Mouse (Mus musculus): ENCODE measurements around the gene Ncl. TPM values are rescaled to one million over a fixed set of nuclear protein-coding genes. Genes with fewer than 3 reads are reported as not detected.

Gene Ncl
- polyA plus RNA-seq, 1 experiment from 2014 or later, result 467 TPM

DNA sequence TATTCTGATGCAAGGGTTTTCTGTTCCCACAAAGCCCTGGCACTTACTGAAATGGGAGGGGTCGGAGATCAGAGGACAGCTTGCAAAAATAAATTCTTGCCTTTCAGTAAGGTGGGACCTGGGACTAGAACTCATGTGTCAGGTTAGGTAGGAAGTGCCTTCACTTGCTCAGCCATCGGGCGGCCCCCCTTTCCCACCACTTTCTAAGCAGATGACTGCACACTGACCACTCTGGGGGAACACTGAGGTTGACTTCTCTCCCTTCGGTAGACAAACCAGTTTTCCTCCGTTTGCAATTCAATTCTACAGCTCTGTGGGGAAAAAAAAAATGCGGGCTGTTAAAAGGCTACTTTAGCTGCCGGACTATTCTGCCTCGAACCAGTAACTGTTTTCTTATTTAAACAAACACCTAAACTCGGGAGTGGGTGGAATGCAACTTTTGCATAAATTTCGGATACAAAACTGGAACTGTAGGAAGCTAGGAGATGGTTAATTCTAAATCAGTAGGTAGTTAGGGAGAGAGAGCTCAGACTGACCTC is 47.7 kb downstream of the Ncl start:
- Histone ChIP-seq H3K4me1 (replicated peaks) (peaks cover 15% of the 10 kb centered on the region), H3K4me3 (replicated peaks) (no peak overlapping the region), H3K36me3 (no peaks in the 10 kb centered on the region), H3K27me3 (peaks cover 17% of the 10 kb centered on the region; the same call in 1 of the 2 replicates), H3K4me2 (no peak overlapping the region), H3K9me3 (no peaks in the 10 kb centered on the region), H3K27ac (no peak overlapping the region), H3K9ac (replicated peaks) (no peak overlapping the region)
- 30% methylated on average over 10 of the region's 10 CpGs for WGBS
- ATAC-seq (ENCODE audit: insufficient number of reproducible peaks, insufficient read depth, low FRiP score, low TSS enrichment, low read depth), result no peak

DNA sequence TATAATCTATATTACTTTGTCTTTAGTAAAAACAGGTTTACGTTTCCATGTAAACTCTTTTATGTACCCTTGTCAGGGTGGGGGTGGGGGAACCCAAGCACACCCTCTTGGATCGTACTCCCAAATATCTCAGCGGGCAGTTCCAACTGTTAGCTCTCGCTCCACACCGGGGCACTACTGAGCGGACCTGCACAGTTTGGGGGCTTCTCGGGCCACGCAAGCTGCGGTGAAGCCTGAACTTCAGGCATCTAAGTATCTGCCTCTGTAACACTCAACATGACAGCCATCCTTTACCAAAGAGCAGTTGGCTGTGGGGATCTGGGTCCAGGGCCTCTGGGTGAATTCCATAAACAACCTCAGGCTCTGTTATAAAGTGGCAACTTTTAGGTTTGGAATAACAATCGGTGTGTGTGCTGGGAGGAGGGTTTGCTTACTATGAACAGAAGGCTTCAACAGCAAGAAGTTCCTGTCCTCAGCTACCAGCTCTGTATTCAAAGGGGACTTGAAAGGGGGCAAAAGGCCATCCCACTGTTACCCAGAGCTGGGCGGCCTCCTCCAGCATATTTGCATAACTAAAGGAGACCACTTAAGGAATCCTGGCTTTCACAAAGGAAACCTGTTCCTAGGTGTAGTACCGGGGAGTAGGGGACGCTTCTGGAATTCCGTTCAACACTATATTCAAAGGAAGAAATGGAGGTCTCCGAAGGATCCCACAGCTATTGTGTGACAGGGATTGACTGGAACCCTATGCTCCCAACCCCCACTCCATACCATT is 48.5 kb downstream of the Ncl start:
- Histone ChIP-seq H3K4me2 (no peak overlapping the region), H3K9me3 (no peaks in the 10 kb centered on the region), H3K4me3 (replicated peaks) (no peak overlapping the region), H3K4me1 (replicated peaks) (peaks cover 15% of the 10 kb centered on the region), H3K9ac (replicated peaks) (no peak overlapping the region), H3K27me3 (peaks cover 26% of the 10 kb centered on the region; the same call in 1 of the 2 replicates), H3K27ac (no peak overlapping the region), H3K36me3 (peaks cover 4% of the 10 kb centered on the region; the same call in 1 of the 2 replicates)
- 30% methylated on average over 15 of the region's 15 CpGs for WGBS
- ATAC-seq (ENCODE audit: insufficient number of reproducible peaks, insufficient read depth, low FRiP score, low TSS enrichment, low read depth), result no peak

DNA sequence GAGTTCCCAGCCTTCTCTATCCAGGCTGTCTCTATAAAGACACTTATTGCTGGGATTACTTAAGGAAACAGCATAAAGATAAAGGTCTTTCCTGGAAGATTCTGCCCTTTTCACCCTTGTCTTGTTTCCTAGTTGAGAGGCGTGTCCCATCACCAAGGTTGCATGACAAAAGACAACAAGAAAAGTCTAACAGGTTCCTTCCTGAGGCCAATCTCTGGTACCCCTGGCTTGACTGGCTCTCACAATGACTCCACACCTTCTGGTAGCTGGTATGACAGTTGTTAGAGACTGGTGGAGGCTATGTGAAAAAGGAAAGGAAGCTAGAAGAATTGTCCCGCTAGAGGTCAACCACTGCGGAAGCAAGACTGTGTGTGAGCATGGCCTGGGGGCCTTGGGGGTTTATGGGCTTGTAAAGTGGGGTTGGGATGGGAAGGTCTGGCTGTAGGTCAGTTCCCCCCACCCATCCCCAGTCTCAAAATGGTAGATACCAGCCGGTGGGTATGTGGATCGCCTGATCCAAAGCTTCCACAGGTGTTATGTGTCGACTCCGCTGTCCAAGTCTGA is 49.8 kb downstream of the Ncl start:
- Histone ChIP-seq H3K36me3 (peaks cover 7% of the 10 kb centered on the region), H3K9ac (replicated peaks) (no peak overlapping the region), H3K4me2 (no peak overlapping the region), H3K27me3 (peaks cover 38% of the 10 kb centered on the region), H3K4me1 (replicated peaks) (peaks cover 15% of the 10 kb centered on the region), H3K4me3 (replicated peaks) (no peak overlapping the region), H3K9me3 (no peaks in the 10 kb centered on the region), H3K27ac (no peak overlapping the region)
- ATAC-seq (ENCODE audit: insufficient number of reproducible peaks, insufficient read depth, low FRiP score, low TSS enrichment, low read depth), result no peak
- 87% methylated on average over 7 of the region's 7 CpGs for WGBS

DNA sequence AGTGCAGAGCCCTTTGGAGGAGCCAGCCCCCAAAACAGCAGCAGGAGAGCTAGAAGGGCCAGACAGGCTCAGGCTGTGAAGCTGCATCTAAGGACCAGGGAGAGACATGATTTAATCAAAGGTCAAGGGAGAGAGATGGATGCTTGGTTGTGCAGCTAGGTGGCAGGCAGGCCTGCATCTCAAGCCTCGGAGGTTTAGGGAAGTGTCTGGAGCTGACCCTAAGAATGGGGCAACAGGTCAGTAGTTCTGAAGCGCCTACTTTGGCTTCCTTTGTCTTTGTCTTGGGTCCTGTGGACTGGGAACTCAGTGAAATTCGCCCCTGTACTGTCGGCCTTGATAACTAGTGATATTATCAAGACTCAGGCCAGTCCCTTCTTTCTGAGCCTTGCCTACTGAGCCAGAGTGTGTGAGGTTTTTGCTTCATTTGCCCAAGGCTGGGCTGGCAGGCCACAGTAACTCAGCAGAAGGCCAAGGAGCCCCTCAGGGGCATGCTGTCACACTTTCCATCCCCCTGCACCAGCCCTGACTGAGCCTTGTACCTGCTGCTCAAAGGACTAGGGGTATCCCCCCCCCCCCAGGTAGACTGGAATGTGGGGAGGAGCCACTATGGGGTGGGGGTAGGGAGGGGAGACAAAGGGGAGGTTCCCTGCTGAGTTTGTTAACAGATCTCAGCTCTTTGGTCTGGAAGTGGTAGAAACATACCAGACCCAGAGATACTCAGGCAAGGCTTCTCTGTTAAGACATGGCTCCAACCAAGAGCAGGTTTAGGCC is 51.1 kb downstream of the Ncl start:
- Histone ChIP-seq H3K36me3 (peaks cover 7% of the 10 kb centered on the region), H3K27ac (0 out of 2 replicates have a peak overlapping the region, but pooled peaks have one; percentile 17), H3K9me3 (no peaks in the 10 kb centered on the region), H3K4me3 (replicated peaks) (no peak overlapping the region), H3K4me2 (no peak overlapping the region), H3K4me1 (replicated peaks) (peaks cover 22% of the 10 kb centered on the region), H3K27me3 (peaks cover 42% of the 10 kb centered on the region), H3K9ac (replicated peaks) (no peak overlapping the region)
- WGBS, result 50% methylated on average over 4 of the region's 4 CpGs
- no peak for ATAC-seq (ENCODE audit: insufficient number of reproducible peaks, insufficient read depth, low FRiP score, low TSS enrichment, low read depth)

DNA sequence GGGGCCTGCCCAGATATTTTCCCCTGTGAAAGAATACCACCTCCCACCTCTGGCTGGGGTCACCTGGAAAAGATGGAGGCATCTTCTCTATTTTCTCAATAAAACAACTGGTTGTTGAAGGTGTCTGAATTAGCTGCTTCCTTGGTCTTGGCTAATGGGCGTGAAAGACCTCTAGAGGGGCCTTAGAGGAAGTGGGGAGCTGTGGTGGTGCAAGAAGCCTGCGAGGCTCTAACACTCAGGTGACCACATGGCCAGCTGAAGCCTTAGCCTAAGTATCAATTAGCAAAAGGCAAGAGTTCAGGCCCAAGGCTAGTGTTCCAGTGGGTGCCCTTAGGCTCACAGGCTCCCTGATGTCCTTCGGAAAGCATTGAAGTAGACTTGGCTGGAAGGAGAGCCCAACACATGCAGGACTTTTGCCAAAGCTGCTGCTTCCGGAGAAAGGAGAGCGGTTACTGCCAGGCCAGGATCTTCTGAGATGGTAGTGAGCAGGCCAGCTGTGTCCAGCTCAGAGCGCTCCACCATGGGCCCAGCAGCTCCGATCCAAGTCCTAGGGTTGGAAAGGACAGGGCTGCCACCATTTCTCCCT is 51.9 kb downstream of the Ncl start:
- H3K4me1 ChIP-seq (replicated peaks), result peaks cover 28% of the 10 kb centered on the region
- WGBS, result 82% methylated on average over 7 of the region's 7 CpGs
- H3K27ac ChIP-seq, result no peak overlapping the region
- H3K4me3 ChIP-seq (replicated peaks), result no peak overlapping the region
- H3K27me3 ChIP-seq, result peaks cover 46% of the 10 kb centered on the region
- peaks cover 7% of the 10 kb centered on the region for H3K36me3 ChIP-seq
- no peak overlapping the region for H3K4me2 ChIP-seq
- no peaks in the 10 kb centered on the region for H3K9me3 ChIP-seq
- ATAC-seq (ENCODE audit: insufficient number of reproducible peaks, insufficient read depth, low FRiP score, low TSS enrichment, low read depth), result no peak
- H3K9ac ChIP-seq (replicated peaks), result no peak overlapping the region

DNA sequence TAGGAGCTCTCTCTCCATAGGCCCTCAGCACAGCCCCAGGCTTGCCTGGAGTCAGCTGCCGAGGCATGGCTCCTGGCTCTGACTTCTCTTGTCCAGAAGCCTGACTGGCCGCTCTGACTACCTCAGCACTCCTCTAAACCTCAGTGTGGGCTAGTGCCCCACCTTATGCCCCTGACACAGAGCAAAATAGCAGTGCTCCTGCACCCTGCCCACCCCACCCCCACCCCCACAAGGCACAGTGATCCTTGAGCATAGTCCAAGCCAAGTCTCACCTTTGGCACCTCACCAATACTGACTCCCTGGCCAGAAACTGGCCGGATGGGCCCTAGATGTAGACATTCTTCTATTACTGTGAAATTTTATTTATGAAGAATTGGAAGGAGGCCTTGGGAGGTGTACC is 52.5 kb downstream of the Ncl start:
- no peak overlapping the region for H3K4me2 ChIP-seq
- H3K4me3 ChIP-seq (replicated peaks), result no peak overlapping the region
- no peak for ATAC-seq (ENCODE audit: insufficient number of reproducible peaks, insufficient read depth, low FRiP score, low TSS enrichment, low read depth)
- H3K9ac ChIP-seq (replicated peaks), result no peak overlapping the region
- H3K27me3 ChIP-seq, result peaks cover 51% of the 10 kb centered on the region
- H3K4me1 ChIP-seq (replicated peaks), result peaks cover 30% of the 10 kb centered on the region
- peaks cover 7% of the 10 kb centered on the region for H3K36me3 ChIP-seq
- H3K27ac ChIP-seq, result no peak overlapping the region
- 92% methylated on average over 3 of the region's 3 CpGs for WGBS
- no peaks in the 10 kb centered on the region for H3K9me3 ChIP-seq

DNA sequence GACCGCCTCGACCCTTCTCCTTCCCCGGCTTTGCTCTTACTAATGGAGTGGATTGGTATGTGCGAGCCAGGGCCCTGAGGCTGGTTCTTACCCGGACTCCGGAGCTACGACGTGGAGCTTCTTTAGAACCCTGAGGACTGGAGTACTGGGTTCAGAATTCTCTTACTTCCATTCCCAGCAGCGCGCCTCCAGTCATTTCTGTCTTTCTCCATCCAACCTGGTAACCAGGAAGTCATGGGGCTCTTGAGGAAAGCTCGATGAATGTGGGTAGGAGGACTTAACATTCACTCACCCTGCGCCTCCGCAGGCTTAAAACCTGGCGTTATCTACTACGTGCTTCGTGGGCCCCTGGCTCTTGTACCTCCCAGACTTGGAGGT is 55.3 kb downstream of the Ncl start:
- Histone ChIP-seq H3K4me1 (replicated peaks) (peaks cover 40% of the 10 kb centered on the region), H3K36me3 (peaks cover 7% of the 10 kb centered on the region), H3K27me3 (peaks cover 61% of the 10 kb centered on the region), H3K4me3 (replicated peaks) (peak overlapping the region; percentile 74), H3K27ac (no peak overlapping the region), H3K4me2 (peak overlapping the region; percentile 96), H3K9me3 (no peaks in the 10 kb centered on the region), H3K9ac (replicated peaks) (peak overlapping the region; percentile 66)
- ATAC-seq (ENCODE audit: insufficient number of reproducible peaks, insufficient read depth, low FRiP score, low TSS enrichment, low read depth), result no peak
- WGBS, result 4% methylated on average over 16 of the region's 16 CpGs

DNA sequence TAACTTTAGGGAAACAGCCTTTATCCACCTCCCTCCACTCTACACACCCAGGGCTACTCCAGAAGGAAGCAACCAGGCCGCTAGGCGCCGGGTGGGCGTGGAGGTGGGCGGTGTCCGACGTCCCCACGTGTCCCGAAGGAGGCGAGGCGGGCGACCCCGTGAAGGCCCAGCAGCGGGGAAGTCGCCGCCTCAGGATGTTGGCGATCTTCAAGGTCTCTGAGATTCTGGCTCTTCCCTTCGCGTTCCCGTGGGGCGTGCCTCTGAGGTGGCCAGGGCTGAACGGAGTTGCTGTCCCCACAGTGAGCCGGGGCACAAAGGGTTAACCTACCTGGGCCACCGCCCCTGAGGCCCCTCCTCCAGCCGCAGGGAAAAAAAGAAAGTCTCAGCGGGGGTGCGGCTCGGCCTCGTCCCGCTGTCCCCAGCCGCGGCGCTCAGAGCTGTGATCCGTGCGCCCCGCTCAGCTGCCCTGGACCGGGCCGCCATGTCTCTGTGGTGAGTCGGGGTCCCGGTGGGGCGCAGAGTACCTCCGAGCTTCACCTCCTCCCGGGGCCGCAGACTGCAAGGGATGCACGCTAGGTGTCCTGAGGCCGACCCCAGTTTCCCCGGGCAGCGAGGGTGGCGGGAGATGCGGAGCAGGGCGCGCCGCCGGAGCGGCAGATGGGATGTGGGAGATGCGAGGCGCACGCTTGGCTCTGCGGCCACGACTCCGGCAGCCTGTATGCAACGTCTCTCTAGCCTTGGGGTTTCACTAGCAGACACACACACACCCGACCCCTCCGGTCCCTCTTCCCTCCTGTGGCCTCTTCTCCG is 55.9 kb downstream of the Ncl start:
- no peak overlapping the region for H3K27ac ChIP-seq
- under 1% methylated on average over 65 of the region's 65 CpGs for WGBS
- peak overlapping the region; percentile 66 for H3K9ac ChIP-seq (replicated peaks)
- no peaks in the 10 kb centered on the region for H3K9me3 ChIP-seq
- H3K4me1 ChIP-seq (replicated peaks), result peaks cover 39% of the 10 kb centered on the region
- H3K4me3 ChIP-seq (replicated peaks), result peak overlapping the region; percentile 74
- H3K4me2 ChIP-seq, result peak overlapping the region; percentile 96
- peaks cover 61% of the 10 kb centered on the region for H3K27me3 ChIP-seq
- peaks cover 7% of the 10 kb centered on the region for H3K36me3 ChIP-seq
- peak; percentile 60 for ATAC-seq (ENCODE audit: insufficient number of reproducible peaks, insufficient read depth, low FRiP score, low TSS enrichment, low read depth)

DNA sequence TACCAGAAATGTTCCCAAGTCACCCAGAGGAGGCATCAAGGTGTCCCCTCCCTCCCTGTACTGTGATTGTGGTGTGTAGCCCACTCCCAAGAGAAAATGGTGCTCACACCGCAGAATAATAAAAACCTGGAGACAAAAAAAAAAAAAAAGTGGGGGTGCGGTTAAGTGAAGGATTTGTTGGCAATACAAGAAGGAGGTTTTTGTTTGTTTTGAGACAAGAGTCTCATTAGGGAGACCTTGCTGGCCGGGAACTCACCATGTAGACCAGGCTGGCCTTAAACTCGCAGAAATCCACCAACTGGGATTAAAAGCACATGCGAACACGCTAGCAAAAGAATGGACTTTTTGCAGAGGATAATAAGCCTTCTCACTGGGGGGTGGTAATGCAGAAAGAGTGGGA is 56.7 kb downstream of the Ncl start, which contains the start of gene B3gnt7:
Gene B3gnt7 (plus strand): TSS at position 301 of the 400 bp plus-strand sequence.
- H3K36me3 ChIP-seq, result peaks cover 7% of the 10 kb centered on the region
- peaks cover 61% of the 10 kb centered on the region for H3K27me3 ChIP-seq
- H3K27ac ChIP-seq, result no peak within 1 kb of the TSS
- WGBS, result 26% methylated on average over 6 of the region's 6 CpGs
- peak within 1 kb of the TSS; percentile 96 for H3K4me2 ChIP-seq
- H3K9ac ChIP-seq (replicated peaks), result peak within 1 kb of the TSS; percentile 66
- H3K4me1 ChIP-seq (replicated peaks), result peaks cover 37% of the 10 kb centered on the region
- peak within 1 kb of the TSS; percentile 74 for H3K4me3 ChIP-seq (replicated peaks)
- ATAC-seq (ENCODE audit: insufficient number of reproducible peaks, insufficient read depth, low FRiP score, low TSS enrichment, low read depth), result no peak
- no peaks in the 10 kb centered on the region for H3K9me3 ChIP-seq

All from limb, embryonic 12.5 days (tissue).